Mouse (Mus musculus) E14TG2a.4 (cell line): ENCODE measurements around the gene Dner.

Experiments
- CTCF ChIP-seq: conservative IDR thresholded peaks from 2 replicates; pipeline ENCODE4 v1.5.1; 2014; ENCODE audit warnings: low read length
- POU5F1 ChIP-seq: IDR thresholded peaks from 2 replicates; pipeline ENCODE4 v1.6.1; 2014; ENCODE audit warnings: low read length, borderline replicate concordance

- TF ChIP-seq CTCF: no peak
- no peak for TF ChIP-seq POU5F1
Measured at GRCm38 (mm10) chr1:84402154-84402553, 293.9 kb downstream of the Dner start.
